Mouse (Mus musculus): Measurements from ENCODE around the gene Sik3. TPM values are rescaled to one million over a fixed set of nuclear protein-coding genes. Genes with fewer than 3 reads are reported as not detected.

The Sik3 gene
- polyA plus RNA-seq, 1 experiment from 2014 or later: 11.7 TPM

DNA sequence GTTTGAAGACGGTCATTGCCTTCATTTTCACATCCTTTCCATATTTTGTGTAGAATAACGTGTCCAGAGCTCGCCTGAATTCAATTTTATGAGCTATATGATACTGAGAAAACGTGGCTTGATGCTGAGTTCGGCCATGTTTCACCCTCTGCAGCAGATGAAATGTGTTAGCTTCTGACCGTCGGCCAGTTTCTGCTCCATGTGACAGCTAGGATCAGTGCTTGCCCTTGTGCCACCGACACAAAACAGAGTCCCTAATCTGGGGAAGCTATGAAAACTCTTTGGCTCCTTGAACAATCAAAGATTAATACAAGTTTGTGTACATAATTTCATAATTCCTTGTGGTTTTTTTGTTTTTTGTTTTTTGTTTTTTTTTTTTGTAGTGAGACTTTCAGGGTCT is 178.6 kb downstream of the Sik3 start:
- Histone ChIP-seq H3K27ac (0 out of 2 replicates have a peak overlapping the region, but pooled peaks have one; percentile 11), H3K4me2 (no peak overlapping the region), H3K27me3 (no peaks in the 10 kb centered on the region), H3K9me3 (replicated peaks) (no peaks in the 10 kb centered on the region), H3K4me1 (replicated peaks) (peaks cover 13% of the 10 kb centered on the region), H3K4me3 (no peak overlapping the region), H3K36me3 (peaks cover 14% of the 10 kb centered on the region; the same call in 1 of the 2 replicates), H3K9ac (no peak overlapping the region)
- no peak for ATAC-seq (replicated peaks; ENCODE audit: insufficient number of reproducible peaks, insufficient read depth, low FRiP score, low read depth)
- WGBS: 52% methylated on average over 8 of the region's 8 CpGs

- Histone ChIP-seq H3K9me3 (replicated peaks) (no peaks in the 10 kb centered on the region), H3K4me1 (replicated peaks) (peaks cover 17% of the 10 kb centered on the region), H3K4me3 (no peak overlapping the region), H3K4me2 (no peak overlapping the region), H3K9ac (no peak overlapping the region), H3K27ac (no peak overlapping the region), H3K27me3 (no peaks in the 10 kb centered on the region), H3K36me3 (peaks cover 14% of the 10 kb centered on the region; the same call in 1 of the 2 replicates)
- ATAC-seq (replicated peaks; ENCODE audit: insufficient number of reproducible peaks, insufficient read depth, low FRiP score, low read depth): no peak
- 25% methylated on average over 1 of the region's 1 CpGs for WGBS
Measured at GRCm38 (mm10) chr9:46191644-46192043, 179.0 kb downstream of the Sik3 start.

- Histone ChIP-seq H3K4me3 (no peak overlapping the region), H3K36me3 (peaks cover 14% of the 10 kb centered on the region; the same call in 1 of the 2 replicates), H3K4me2 (no peak overlapping the region), H3K9ac (no peak overlapping the region), H3K27me3 (no peaks in the 10 kb centered on the region), H3K4me1 (replicated peaks) (peaks cover 26% of the 10 kb centered on the region), H3K9me3 (replicated peaks) (no peaks in the 10 kb centered on the region), H3K27ac (no peak overlapping the region)
- 91% methylated on average over 6 of the region's 6 CpGs for WGBS
- no peak for ATAC-seq (replicated peaks; ENCODE audit: insufficient number of reproducible peaks, insufficient read depth, low FRiP score, low read depth)
Measured at GRCm38 (mm10) chr9:46192642-46193041, 180.0 kb downstream of the Sik3 start.

DNA sequence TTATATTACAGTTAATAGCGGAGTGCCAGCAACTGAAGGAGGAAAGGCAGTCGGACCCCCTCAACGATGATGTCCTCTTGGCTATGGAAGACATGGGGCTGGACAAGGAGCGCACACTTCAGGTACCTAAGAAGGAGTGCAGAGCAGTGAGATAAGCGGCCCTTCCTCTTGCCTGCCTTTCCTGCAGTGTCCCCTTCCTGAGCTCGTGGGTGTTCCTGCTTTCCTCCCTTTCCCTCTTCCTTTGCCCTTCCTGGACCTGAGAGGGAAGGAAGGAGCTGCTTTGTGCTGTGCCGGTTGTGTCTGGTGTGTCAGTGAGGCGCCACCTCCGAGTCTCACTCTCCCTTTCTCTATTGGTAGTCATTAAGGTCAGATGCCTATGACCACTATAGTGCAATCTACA is 182.2 kb downstream of the Sik3 start:
- Histone ChIP-seq H3K4me2 (no peak overlapping the region), H3K9ac (no peak overlapping the region), H3K4me1 (replicated peaks) (peaks cover 43% of the 10 kb centered on the region), H3K36me3 (peaks cover 14% of the 10 kb centered on the region; the same call in 1 of the 2 replicates), H3K27me3 (no peaks in the 10 kb centered on the region), H3K27ac (no peak overlapping the region), H3K4me3 (no peak overlapping the region), H3K9me3 (replicated peaks) (no peaks in the 10 kb centered on the region)
- ATAC-seq (replicated peaks; ENCODE audit: insufficient number of reproducible peaks, insufficient read depth, low FRiP score, low read depth): no peak
- WGBS: 70% methylated on average over 9 of the region's 9 CpGs

DNA sequence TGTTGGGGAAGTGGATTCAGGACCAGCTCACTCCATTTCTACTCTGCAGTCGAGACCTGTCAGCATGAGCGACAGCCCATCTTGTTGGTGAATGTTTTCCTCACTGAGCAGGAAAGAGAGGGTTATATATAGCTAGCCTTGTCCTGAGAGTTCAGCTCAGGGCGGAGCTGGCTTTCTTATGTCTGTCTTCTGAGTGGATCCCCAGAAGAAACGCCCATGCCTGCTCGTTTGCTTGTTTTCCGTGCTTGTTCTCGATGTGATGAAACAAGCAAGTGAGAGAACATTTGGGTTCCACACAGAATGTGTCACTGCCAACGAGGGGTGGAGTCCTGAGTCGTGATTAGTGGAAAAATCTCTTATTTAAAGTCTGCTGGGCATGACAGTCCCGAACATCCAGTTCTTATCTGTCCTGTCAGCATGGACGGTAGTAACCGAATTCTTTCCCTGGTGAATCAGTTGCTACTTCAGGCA is 184.1 kb downstream of the Sik3 start:
- H3K27me3 ChIP-seq: no peaks in the 10 kb centered on the region
- H3K4me2 ChIP-seq: peak overlapping the region; percentile 28
- H3K27ac ChIP-seq: peak overlapping the region; percentile 78
- H3K36me3 ChIP-seq: peaks cover 14% of the 10 kb centered on the region; the same call in 1 of the 2 replicates
- no peaks in the 10 kb centered on the region for H3K9me3 ChIP-seq (replicated peaks)
- peaks cover 39% of the 10 kb centered on the region for H3K4me1 ChIP-seq (replicated peaks)
- no peak overlapping the region for H3K9ac ChIP-seq
- H3K4me3 ChIP-seq: no peak overlapping the region
- peak; percentile 59 for ATAC-seq (replicated peaks; ENCODE audit: insufficient number of reproducible peaks, insufficient read depth, low FRiP score, low read depth)
- 22% methylated on average over 12 of the region's 12 CpGs for WGBS

- 34% methylated on average over 9 of the region's 9 CpGs for WGBS
- peak overlapping the region; percentile 78 for H3K27ac ChIP-seq
- no peak overlapping the region for H3K4me3 ChIP-seq
- peaks cover 42% of the 10 kb centered on the region for H3K4me1 ChIP-seq (replicated peaks)
- H3K4me2 ChIP-seq: no peak overlapping the region
- no peaks in the 10 kb centered on the region for H3K9me3 ChIP-seq (replicated peaks)
- H3K9ac ChIP-seq: no peak overlapping the region
- peak; percentile 66; the same call in 1 of the 2 replicates for ATAC-seq (replicated peaks; ENCODE audit: insufficient number of reproducible peaks, insufficient read depth, low FRiP score, low read depth)
- H3K36me3 ChIP-seq: peaks cover 17% of the 10 kb centered on the region; the same call in 1 of the 2 replicates
- no peaks in the 10 kb centered on the region for H3K27me3 ChIP-seq
Measured at GRCm38 (mm10) chr9:46198461-46198860, 185.8 kb downstream of the Sik3 start.

GRCm38 (mm10) chr9:46198936-46199335 is 186.3 kb downstream of the Sik3 start:
- Histone ChIP-seq H3K4me3 (no peak overlapping the region), H3K36me3 (peaks cover 19% of the 10 kb centered on the region; the same call in 1 of the 2 replicates), H3K27ac (peak overlapping the region; percentile 78), H3K9ac (no peak overlapping the region), H3K4me2 (no peak overlapping the region), H3K27me3 (no peaks in the 10 kb centered on the region), H3K4me1 (replicated peaks) (peaks cover 42% of the 10 kb centered on the region), H3K9me3 (replicated peaks) (no peaks in the 10 kb centered on the region)
- ATAC-seq (replicated peaks; ENCODE audit: insufficient number of reproducible peaks, insufficient read depth, low FRiP score, low read depth): no peak
- 51% methylated on average over 7 of the region's 7 CpGs for WGBS

GRCm38 (mm10) chr9:46199609-46200008 is 187.0 kb downstream of the Sik3 start:
- Histone ChIP-seq H3K9me3 (replicated peaks) (no peaks in the 10 kb centered on the region), H3K9ac (no peak overlapping the region), H3K4me3 (no peak overlapping the region), H3K27ac (no peak overlapping the region), H3K36me3 (peaks cover 25% of the 10 kb centered on the region), H3K27me3 (no peaks in the 10 kb centered on the region), H3K4me2 (no peak overlapping the region), H3K4me1 (replicated peaks) (peaks cover 42% of the 10 kb centered on the region)
- no peak for ATAC-seq (replicated peaks; ENCODE audit: insufficient number of reproducible peaks, insufficient read depth, low FRiP score, low read depth)
- WGBS: 70% methylated on average over 2 of the region's 2 CpGs

DNA sequence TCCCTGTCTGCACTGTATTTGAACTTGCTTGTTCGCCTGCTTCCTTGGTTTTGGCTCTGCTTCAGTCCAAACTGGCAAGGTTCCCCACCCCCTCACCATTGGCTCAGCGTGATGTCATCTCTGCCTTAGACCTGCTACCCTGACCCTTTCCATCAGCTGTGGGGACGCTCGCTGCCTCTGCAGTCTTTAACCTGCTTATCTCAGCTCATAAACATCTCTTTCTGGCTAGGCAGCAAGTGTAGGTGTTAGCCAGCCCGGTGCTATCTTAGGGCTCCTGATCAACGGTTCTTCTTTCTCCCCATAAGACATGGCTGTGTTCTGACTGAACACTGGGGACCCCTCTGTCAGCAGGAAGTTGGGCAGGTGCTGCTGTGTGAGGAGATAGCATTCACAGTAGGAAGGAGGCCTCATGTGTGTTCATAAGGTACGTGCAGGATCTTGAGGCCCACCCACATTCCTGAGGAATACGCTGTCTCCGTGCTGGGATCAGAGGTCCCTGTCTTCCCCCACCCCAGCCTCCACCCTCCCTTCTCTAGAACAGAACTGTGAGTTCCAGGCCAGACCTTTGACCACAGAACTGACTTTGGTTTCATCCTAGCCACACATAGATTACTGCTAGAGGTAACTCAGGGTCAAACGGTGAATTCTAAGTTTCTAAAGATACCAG is 194.3 kb downstream of the Sik3 start:
- peaks cover under 1% of the 10 kb centered on the region; the same call in 1 of the 2 replicates for H3K4me1 ChIP-seq (replicated peaks)
- H3K9ac ChIP-seq: no peak overlapping the region
- no peak overlapping the region for H3K4me3 ChIP-seq
- no peak overlapping the region for H3K27ac ChIP-seq
- 54% methylated on average over 10 of the region's 10 CpGs for WGBS
- no peaks in the 10 kb centered on the region for H3K27me3 ChIP-seq
- H3K9me3 ChIP-seq (replicated peaks): no peaks in the 10 kb centered on the region
- ATAC-seq (replicated peaks; ENCODE audit: insufficient number of reproducible peaks, insufficient read depth, low FRiP score, low read depth): no peak
- peaks cover 60% of the 10 kb centered on the region for H3K36me3 ChIP-seq
- no peak overlapping the region for H3K4me2 ChIP-seq

DNA sequence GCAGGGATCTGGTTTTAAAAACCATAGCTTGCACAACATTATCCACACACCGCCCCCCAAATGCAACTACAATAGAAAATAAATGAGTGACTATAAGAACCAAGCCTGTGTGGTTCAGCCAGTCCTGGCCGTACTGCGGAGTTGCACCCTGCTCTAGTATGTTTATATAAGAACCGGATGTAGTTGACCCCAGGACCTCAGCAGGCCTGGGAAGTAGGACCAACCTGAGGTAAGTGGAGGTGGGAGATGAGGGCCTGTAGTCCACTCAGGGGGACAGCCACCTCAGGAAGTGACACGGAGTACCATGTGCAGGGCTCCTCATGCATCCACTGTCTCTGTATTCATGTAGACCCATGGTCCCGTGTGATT is 194.9 kb downstream of the Sik3 start:
- Histone ChIP-seq H3K27ac (no peak overlapping the region), H3K9ac (no peak overlapping the region), H3K27me3 (no peaks in the 10 kb centered on the region), H3K4me1 (replicated peaks) (no peaks in the 10 kb centered on the region), H3K4me2 (no peak overlapping the region), H3K4me3 (no peak overlapping the region), H3K36me3 (peaks cover 60% of the 10 kb centered on the region), H3K9me3 (replicated peaks) (no peaks in the 10 kb centered on the region)
- no peak for ATAC-seq (replicated peaks; ENCODE audit: insufficient number of reproducible peaks, insufficient read depth, low FRiP score, low read depth)
- WGBS: 82% methylated on average over 6 of the region's 6 CpGs

- H3K4me1 ChIP-seq (replicated peaks): no peaks in the 10 kb centered on the region
- H3K4me2 ChIP-seq: no peak overlapping the region
- H3K27ac ChIP-seq: no peak overlapping the region
- H3K27me3 ChIP-seq: no peaks in the 10 kb centered on the region
- 85% methylated on average over 13 of the region's 13 CpGs for WGBS
- ATAC-seq (replicated peaks; ENCODE audit: insufficient number of reproducible peaks, insufficient read depth, low FRiP score, low read depth): no peak
- peaks cover 60% of the 10 kb centered on the region for H3K36me3 ChIP-seq
- no peaks in the 10 kb centered on the region for H3K9me3 ChIP-seq (replicated peaks)
- H3K9ac ChIP-seq: no peak overlapping the region
- H3K4me3 ChIP-seq: no peak overlapping the region
Measured at GRCm38 (mm10) chr9:46208401-46208974, 195.9 kb downstream of the Sik3 start.

DNA sequence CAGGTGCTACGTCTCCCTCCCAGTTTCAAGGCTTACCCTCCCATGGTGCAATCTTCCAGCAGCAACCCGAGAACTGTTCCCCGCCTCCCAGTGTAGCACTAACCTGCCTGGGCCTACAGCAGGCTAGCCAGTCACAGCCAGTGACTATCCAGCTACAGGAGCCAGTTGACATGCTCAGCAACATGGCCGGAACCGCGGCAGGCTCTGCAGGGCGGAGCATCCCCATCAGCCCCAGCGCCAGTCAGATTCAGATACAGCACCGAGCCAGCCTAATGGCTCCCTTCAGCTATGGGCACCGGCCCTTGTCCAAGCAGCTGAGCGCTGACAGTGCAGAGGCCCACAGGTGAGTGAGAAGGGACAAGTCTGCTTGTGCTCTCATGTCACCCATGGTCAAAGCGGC is 197.9 kb downstream of the Sik3 start:
- no peak for ATAC-seq (replicated peaks; ENCODE audit: insufficient number of reproducible peaks, insufficient read depth, low FRiP score, low read depth)
- Histone ChIP-seq H3K4me2 (no peak overlapping the region), H3K27me3 (no peaks in the 10 kb centered on the region), H3K4me1 (replicated peaks) (peaks cover 7% of the 10 kb centered on the region), H3K9me3 (replicated peaks) (no peaks in the 10 kb centered on the region), H3K36me3 (peaks cover 45% of the 10 kb centered on the region), H3K4me3 (no peak overlapping the region), H3K27ac (no peak overlapping the region), H3K9ac (no peak overlapping the region)
- WGBS: 89% methylated on average over 12 of the region's 12 CpGs
